Mouse (Mus musculus) ES-Bruce4 (cell line): ENCODE data around the gene Scn9a.

Experiments used
- CTCF ChIP-seq: IDR thresholded peaks from one replicate; pipeline ENCODE4 v1.8.1; 2011; ENCODE audit warnings: low read depth, low read length
- POLR2A ChIP-seq: IDR thresholded peaks from one replicate; pipeline ENCODE4 v1.8.1; 2011; ENCODE audit warnings: low read length; ENCODE audit not compliant: insufficient read depth

DNA sequence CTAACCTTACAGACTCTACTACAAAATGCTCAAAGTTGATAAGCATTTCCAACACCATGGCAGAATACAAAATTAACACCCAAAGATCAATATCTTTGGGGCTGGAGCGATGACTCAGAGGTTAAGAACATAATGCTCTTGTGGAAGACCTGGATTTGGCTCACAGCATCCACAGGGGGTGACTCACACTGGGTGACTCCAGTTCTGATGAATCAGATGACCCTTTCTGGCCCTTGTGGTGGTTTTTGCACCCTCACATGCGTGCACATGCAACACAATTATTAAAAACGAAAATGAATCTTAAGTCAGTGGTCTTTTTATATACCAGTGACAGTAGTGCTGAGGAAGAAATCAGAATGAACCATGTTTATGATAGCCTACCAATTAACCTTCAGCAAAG is 126.7 kb downstream of the Scn9a start:
- TF ChIP-seq CTCF (no peak), POLR2A (no peak)
